Mouse (Mus musculus): ENCODE results near the gene Eif4e. TPM values are rescaled to one million over a fixed set of nuclear protein-coding genes. Genes with fewer than 3 reads are reported as not detected.

Eif4e gene
- polyA plus RNA-seq (2015; fragmentation: Nextera tagmentation; extraction: Ambion mirVana): 308 and 309 TPM in 2 replicates

DNA sequence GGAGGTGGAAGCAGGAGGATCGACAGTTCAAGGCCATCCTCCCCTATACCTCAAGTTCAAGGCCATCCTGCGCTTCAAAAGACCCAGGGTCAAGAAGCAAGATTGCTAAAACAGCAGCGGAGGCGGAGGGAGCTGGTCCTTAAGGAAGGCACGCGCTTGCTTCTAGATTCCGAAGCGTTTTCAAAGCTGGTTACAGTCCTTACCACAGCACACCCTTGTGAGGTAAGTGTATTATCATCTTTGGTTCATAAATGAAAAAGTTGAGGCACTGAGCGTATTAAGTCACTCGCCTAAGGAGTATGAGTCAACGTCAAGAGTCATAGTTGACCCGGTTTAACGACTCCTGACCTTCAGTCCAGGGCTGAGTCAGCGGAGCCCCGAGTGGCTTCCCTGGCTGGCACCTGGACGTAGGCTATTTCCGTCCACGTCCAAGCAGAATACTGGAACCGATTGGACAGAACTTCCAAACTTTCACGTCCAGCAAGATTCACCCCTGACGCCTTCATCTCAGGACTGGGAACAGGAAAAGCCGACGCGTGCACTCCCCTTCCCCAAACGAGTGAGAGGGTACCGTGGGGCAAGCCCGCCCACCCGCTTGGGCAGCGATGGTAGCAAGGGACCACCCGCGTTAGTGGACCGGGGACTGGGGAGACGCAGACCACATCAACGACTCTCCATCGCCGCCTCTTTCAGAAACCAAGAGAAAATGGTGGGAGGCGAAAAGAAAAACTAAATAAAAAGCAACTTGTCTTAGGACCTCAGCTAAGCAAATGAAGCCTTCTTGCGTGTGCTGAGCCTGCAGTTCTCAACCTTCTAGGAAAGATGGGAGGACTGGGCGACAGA lies at the start of gene Eif4e:
Gene Eif4e, plus strand, starts transcription at position 107 of the 843 bp plus-strand sequence.
- H3K36me3 ChIP-seq: no peaks in the 10 kb centered on the region
- H3K27me3 ChIP-seq (replicated peaks): no peaks in the 10 kb centered on the region
- no peaks in the 10 kb centered on the region for H3K9me3 ChIP-seq
- H3K4me3 ChIP-seq (replicated peaks): peak within 1 kb of the TSS; percentile 50
- WGBS: 3% methylated on average over 39 of the region's 39 CpGs
- H3K9ac ChIP-seq: peak within 1 kb of the TSS; percentile 60
- peak; percentile 76 for ATAC-seq
- H3K27ac ChIP-seq: peak within 1 kb of the TSS; percentile 92
- H3K4me1 ChIP-seq (replicated peaks): peaks cover 13% of the 10 kb centered on the region
- peak within 1 kb of the TSS; percentile 89 for H3K4me2 ChIP-seq (replicated peaks)

GRCm38 (mm10) chr3:138479489-138479888 lies 46.5 kb upstream of the Eif4e start:
- 93% methylated on average over 8 of the region's 8 CpGs for WGBS
- no peak overlapping the region for H3K9ac ChIP-seq

DNA sequence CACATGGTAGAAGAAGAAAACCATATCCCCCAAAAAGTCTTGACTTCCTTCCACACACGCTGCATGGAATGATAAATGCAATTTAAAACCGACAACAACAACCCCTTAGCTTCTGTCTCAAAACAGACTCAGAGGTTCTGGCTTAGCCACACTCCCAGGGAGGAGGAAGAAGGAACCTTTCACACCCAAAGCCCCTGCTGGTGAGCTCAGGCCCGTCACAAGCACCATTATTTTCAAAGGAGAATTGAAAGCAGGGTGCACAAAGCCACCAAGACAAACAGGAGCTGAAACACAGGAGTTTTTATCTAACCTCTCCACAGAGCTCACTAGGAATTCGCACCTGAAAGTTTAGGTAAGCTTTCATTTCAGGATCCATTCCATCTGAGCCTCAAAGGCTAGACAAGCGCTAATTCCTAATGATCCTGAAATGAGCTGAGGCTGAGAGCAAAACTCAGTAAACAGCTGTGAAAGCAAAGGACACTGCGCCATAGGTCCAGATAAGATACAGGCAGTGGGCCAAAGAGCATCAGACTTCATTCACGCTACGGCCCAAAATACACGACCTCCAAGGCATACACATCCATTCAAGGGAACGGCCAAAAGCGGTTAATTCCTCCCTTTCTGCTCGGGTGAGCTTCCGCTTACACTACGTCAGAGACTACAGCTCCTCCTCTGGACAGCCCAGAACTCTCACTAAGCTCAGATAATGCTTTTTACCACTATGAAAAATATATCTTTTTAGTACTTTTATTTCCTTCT lies 44.3 kb upstream of the Eif4e start:
- no peak overlapping the region for H3K27ac ChIP-seq
- 0 out of 2 replicates have a peak, but pooled peaks cover 5% of the 10 kb centered on the region for H3K36me3 ChIP-seq
- H3K9me3 ChIP-seq: no peaks in the 10 kb centered on the region
- no peak for ATAC-seq
- no peak overlapping the region for H3K4me2 ChIP-seq (replicated peaks)
- H3K27me3 ChIP-seq (replicated peaks): no peaks in the 10 kb centered on the region
- no peak overlapping the region for H3K4me3 ChIP-seq (replicated peaks)
- no peaks in the 10 kb centered on the region for H3K4me1 ChIP-seq (replicated peaks)
- H3K9ac ChIP-seq: no peak overlapping the region
- 75% methylated on average over 14 of the region's 14 CpGs for WGBS

More at GRCm38 (mm10) chr3:138479489-138479888, 46.5 kb upstream of the Eif4e start:
- H3K36me3 ChIP-seq: 0 out of 2 replicates have a peak, but pooled peaks cover 5% of the 10 kb centered on the region
- no peaks in the 10 kb centered on the region for H3K9me3 ChIP-seq
- H3K4me2 ChIP-seq (replicated peaks): no peak overlapping the region
- H3K27me3 ChIP-seq (replicated peaks): no peaks in the 10 kb centered on the region
- ATAC-seq: no peak
- H3K27ac ChIP-seq: no peak overlapping the region
- H3K4me1 ChIP-seq (replicated peaks): no peaks in the 10 kb centered on the region
- no peak overlapping the region for H3K4me3 ChIP-seq (replicated peaks)

DNA sequence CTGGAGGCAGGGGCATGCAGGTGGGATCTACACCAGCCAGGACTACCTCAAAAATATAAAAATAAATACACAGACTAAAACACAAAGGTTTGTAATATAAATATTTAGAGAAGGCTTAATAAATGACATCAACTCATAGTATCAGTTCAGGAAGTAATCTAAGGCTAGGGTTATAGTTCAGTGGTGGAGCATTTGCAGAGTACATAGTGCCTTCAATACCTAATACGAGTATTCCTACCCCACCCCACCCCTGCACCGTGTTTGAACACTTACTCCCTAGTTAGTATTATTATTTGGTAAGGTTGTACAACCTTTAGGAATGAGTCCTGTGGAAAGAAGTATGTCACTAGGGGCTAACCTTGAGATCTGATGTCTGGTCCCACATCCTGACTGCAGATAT lies 42.7 kb upstream of the Eif4e start:
- Histone ChIP-seq H3K9me3 (no peaks in the 10 kb centered on the region), H3K4me1 (replicated peaks) (peaks cover 2% of the 10 kb centered on the region; the same call in 1 of the 2 replicates), H3K36me3 (0 out of 2 replicates have a peak, but pooled peaks cover 5% of the 10 kb centered on the region), H3K9ac (no peak overlapping the region), H3K27me3 (replicated peaks) (no peaks in the 10 kb centered on the region), H3K27ac (no peak overlapping the region), H3K4me2 (replicated peaks) (no peak overlapping the region), H3K4me3 (replicated peaks) (no peak overlapping the region)
- WGBS: 73% methylated on average over 2 of the region's 2 CpGs
- ATAC-seq: no peak

GRCm38 (mm10) chr3:138488584-138489326 lies 37.2 kb upstream of the Eif4e start:
- WGBS: under 1% methylated on average over 59 of the region's 61 CpGs
- Histone ChIP-seq H3K4me2 (replicated peaks) (peak overlapping the region; percentile 60), H3K9me3 (no peaks in the 10 kb centered on the region), H3K36me3 (no peaks in the 10 kb centered on the region), H3K4me3 (replicated peaks) (peak overlapping the region; percentile 84), H3K27ac (peak overlapping the region; percentile 81), H3K9ac (peak overlapping the region; percentile 84), H3K27me3 (replicated peaks) (no peaks in the 10 kb centered on the region), H3K4me1 (replicated peaks) (peaks cover 4% of the 10 kb centered on the region; the same call in 1 of the 2 replicates)
- peak; percentile 80 for ATAC-seq

- Histone ChIP-seq H3K4me3 (replicated peaks) (peak within 1 kb of the TSS; percentile 84), H3K4me2 (replicated peaks) (peak within 1 kb of the TSS; percentile 60), H3K27ac (peak within 1 kb of the TSS; percentile 81), H3K27me3 (replicated peaks) (no peaks in the 10 kb centered on the region), H3K9ac (peak within 1 kb of the TSS; percentile 84), H3K4me1 (replicated peaks) (peaks cover 4% of the 10 kb centered on the region; the same call in 1 of the 2 replicates), H3K9me3 (no peaks in the 10 kb centered on the region), H3K36me3 (no peaks in the 10 kb centered on the region)
- 0% methylated on average over 52 of the region's 65 CpGs for WGBS
- peak; percentile 99 for ATAC-seq
These were observed 36.5 kb upstream of the Eif4e start, which contains the start of gene Metap1 for GRCm38 (mm10) chr3:138489327-138490033. Gene Metap1 (minus strand): TSS chr3:138489515.

DNA sequence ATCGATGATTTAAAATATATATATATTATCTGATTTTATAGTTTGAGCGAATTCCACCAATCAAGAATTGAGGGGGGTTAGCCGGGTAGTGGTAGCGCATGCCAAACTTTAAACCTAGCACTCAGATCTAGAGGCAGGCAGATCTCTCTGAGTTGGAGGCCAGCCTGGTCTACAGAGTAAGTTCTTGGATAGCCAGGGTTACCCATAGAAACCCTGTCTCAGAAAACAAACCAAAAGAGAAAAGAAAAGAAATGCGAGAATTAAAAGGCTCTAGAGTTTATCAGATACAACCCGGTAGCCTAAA lies 36.0 kb upstream of the Eif4e start:
- Histone ChIP-seq H3K4me1 (replicated peaks) (peaks cover 4% of the 10 kb centered on the region; the same call in 1 of the 2 replicates), H3K9ac (peak overlapping the region; percentile 48; the same call in 1 of the 2 replicates), H3K4me2 (replicated peaks) (peak overlapping the region; percentile 60), H3K36me3 (no peaks in the 10 kb centered on the region), H3K27ac (no peak overlapping the region), H3K27me3 (replicated peaks) (no peaks in the 10 kb centered on the region), H3K9me3 (no peaks in the 10 kb centered on the region), H3K4me3 (replicated peaks) (peak overlapping the region; percentile 84)
- WGBS: 26% methylated on average over 6 of the region's 6 CpGs
- ATAC-seq: no peak

DNA sequence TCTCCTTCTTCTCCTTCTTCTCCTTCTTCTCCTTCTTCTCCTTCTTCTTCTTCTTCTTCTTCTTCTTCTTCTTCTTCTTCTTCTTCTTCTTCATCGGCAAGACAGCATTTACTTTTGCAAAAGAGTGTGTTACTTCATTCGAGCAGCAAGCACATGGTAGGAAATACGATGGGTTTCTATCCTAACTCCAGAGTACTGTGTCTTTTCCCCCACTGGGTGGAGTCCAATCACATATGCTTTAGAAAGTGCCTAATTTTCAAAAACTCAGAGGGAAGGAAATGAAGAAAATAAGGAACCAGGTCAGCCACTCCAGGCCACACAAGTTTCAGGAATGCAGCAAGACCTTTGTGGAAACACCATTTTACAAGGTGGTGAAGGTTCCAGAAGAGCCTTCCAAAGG lies 32.3 kb upstream of the Eif4e start:
- no peaks in the 10 kb centered on the region for H3K27me3 ChIP-seq (replicated peaks)
- H3K9me3 ChIP-seq: no peaks in the 10 kb centered on the region
- no peak overlapping the region for H3K4me2 ChIP-seq (replicated peaks)
- no peak overlapping the region for H3K4me3 ChIP-seq (replicated peaks)
- H3K27ac ChIP-seq: no peak overlapping the region
- no peaks in the 10 kb centered on the region for H3K4me1 ChIP-seq (replicated peaks)
- no peak overlapping the region for H3K9ac ChIP-seq
- 82% methylated on average over 3 of the region's 3 CpGs for WGBS
- ATAC-seq: no peak
- no peaks in the 10 kb centered on the region for H3K36me3 ChIP-seq

DNA sequence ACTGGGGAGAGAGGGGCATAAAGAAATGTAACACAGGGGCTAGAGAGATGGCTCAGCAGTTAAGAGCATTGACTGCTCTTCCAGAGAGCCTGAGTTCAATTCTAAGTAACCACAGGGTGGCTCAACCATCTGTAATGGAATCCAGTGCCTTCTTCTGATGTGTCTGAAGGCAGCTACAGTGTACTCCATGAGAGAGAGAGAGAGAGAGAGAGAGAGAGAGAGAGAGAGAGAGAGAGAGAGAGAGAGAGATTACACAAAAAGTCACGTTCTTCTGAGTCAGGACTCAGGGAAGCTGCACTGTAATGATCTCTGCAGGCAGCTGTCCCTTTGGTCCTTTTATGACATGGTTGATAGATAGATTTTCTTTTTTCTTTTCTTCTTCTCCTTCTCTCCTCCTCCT lies 31.4 kb upstream of the Eif4e start:
- H3K4me2 ChIP-seq (replicated peaks): no peak overlapping the region
- 25% methylated on average over 1 of the region's 1 CpGs for WGBS
- no peak overlapping the region for H3K9ac ChIP-seq
- H3K4me1 ChIP-seq (replicated peaks): no peaks in the 10 kb centered on the region
- ATAC-seq: no peak
- no peak overlapping the region for H3K4me3 ChIP-seq (replicated peaks)
- no peaks in the 10 kb centered on the region for H3K27me3 ChIP-seq (replicated peaks)
- no peaks in the 10 kb centered on the region for H3K36me3 ChIP-seq
- H3K27ac ChIP-seq: no peak overlapping the region
- H3K9me3 ChIP-seq: no peaks in the 10 kb centered on the region

DNA sequence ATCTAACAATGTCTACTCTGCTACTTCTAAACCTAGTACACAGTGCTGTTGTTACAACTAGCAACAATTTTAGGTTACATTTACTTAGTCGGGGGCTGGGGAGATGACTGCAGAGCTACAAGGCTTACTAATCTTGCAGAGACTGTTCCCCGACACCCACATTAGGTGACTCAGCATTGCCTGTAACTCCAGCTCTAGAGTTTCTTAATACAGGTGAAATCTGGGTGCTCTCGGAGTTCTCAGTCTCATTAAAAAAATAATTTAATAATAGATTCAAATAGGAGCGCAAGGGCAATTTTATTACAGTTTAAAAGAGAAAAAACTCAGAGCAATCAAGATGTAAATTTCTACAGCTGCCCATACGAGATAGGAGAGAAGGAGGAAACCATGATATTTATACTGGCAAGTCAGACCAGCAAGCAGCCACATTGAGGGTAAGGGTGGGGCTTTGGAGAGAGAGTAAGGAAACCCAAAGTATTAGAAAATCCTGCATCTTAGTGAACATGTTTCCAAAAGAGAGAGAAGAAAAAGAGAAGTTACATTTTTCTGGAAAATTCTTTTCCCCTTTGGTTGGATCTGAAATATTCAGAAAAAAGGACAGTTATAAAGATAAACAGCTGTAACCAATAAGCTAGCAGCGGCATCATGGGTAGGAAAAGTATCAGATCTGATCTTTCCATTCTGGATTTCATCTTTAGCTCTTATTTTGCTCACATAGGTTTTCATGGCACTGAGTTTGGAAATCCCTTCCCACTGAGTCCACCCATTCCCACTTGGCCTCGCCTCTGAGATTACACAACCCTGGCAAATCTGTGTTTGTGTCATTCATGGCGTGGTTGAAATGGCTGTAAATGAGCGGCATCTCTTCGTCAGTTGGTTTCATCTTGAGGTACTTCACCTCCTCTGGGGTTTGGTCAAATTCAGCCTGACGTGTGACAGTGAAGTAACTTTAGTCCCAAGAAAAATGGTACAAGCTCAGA lies 30.5 kb upstream of the Eif4e start:
- Histone ChIP-seq H3K4me2 (replicated peaks) (no peak overlapping the region), H3K9ac (no peak overlapping the region), H3K27ac (no peak overlapping the region), H3K4me3 (replicated peaks) (no peak overlapping the region), H3K36me3 (no peaks in the 10 kb centered on the region), H3K4me1 (replicated peaks) (no peaks in the 10 kb centered on the region), H3K27me3 (replicated peaks) (no peaks in the 10 kb centered on the region), H3K9me3 (no peaks in the 10 kb centered on the region)
- ATAC-seq: no peak
- WGBS: 78% methylated on average over 11 of the region's 11 CpGs

DNA sequence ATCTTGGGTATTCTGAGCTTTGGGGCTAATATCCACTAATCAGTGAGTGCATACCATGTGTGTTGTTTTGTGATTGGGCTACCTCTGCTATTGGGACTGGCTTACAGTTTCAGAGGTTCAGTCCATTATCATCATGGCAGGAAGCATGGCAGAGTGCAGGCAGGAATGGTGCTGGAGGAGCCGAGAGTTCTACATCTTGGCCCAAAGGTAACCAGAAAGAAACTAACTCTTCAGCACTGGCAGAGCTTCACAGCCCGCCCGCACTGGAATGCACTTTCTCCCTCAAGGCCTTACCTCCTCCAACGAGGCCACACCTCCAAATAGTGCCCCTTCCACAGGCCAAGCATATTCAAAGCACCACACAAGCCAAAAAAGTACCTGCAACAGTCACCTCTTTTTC lies 27.2 kb upstream of the Eif4e start:
- H3K4me2 ChIP-seq (replicated peaks): no peak overlapping the region
- no peaks in the 10 kb centered on the region for H3K9me3 ChIP-seq
- no peaks in the 10 kb centered on the region for H3K27me3 ChIP-seq (replicated peaks)
- H3K36me3 ChIP-seq: no peaks in the 10 kb centered on the region
- H3K9ac ChIP-seq: no peak overlapping the region
- no peak overlapping the region for H3K4me3 ChIP-seq (replicated peaks)
- WGBS: 65% methylated on average over 4 of the region's 4 CpGs
- H3K4me1 ChIP-seq (replicated peaks): no peaks in the 10 kb centered on the region
- H3K27ac ChIP-seq: no peak overlapping the region
- ATAC-seq: no peak

Measured in intestine, embryonic 15.5 days (tissue).